Mouse (Mus musculus) liver, embryonic 11.5 days (tissue): ENCODE results near the gene Tmem212. TPM values are rescaled to one million over a fixed set of nuclear protein-coding genes. Genes with fewer than 3 reads are reported as not detected.
A peak's percentile ranks its signal among the peaks of the same experiment; 100 is the strongest.

Source experiments
- ATAC-seq: fragments of 200-750 bp; cut with Nextera tagmentation; replicated peaks from 2 replicates; pipeline ENCODE4 v1.8.0; 2017; ENCODE audit warnings: moderate number of reproducible peaks, mild to moderate bottlenecking, moderate TSS enrichment, moderate library complexity; ENCODE audit not compliant: low FRiP score
- DNase-seq: peaks from one replicate; pipeline ENCODE4 v3.0.0-alpha.2; 2017; ENCODE audit warnings: low spot score
- H3K27ac ChIP-seq: fragments of 300-500 bp; sonication (generic); 2 replicates; pipeline ENCODE4 v1.5.1; 2014; ENCODE audit warnings: mild to moderate bottlenecking, low read depth, low read length, control low read depth
- H3K27me3 ChIP-seq: fragments of 300-500 bp; sonication (generic); replicated peaks from 2 replicates; pipeline ENCODE4 v1.6.1; 2014; ENCODE audit warnings: low read length, mixed read lengths; ENCODE audit not compliant: control insufficient read depth, insufficient read depth
- H3K36me3 ChIP-seq: fragments of 300-500 bp; sonication (generic); 2 replicates; pipeline ENCODE4 v1.6.1; 2014; ENCODE audit warnings: mild to moderate bottlenecking, low read length, moderate library complexity, mixed read lengths; ENCODE audit not compliant: control insufficient read depth, insufficient read depth
- H3K4me1 ChIP-seq: fragments of 300-500 bp; sonication (generic); replicated peaks from 2 replicates; pipeline ENCODE4 v1.6.1; 2014; ENCODE audit warnings: low read length, mixed read lengths; ENCODE audit not compliant: control insufficient read depth, insufficient read depth
- H3K4me2 ChIP-seq: fragments of 300-500 bp; sonication (generic); 2 replicates; pipeline ENCODE4 v1.6.1; 2014; ENCODE audit warnings: mild to moderate bottlenecking, control low read depth, moderate library complexity
- H3K4me3 ChIP-seq: fragments of 300-500 bp; sonication (generic); 2 replicates; pipeline ENCODE4 v1.5.1; 2014; ENCODE audit warnings: low read depth, low read length, control low read depth
- H3K9ac ChIP-seq: fragments of 300-500 bp; sonication (generic); 2 replicates; pipeline ENCODE4 v1.6.1; 2014; ENCODE audit warnings: low read depth, low read length, control low read depth
- H3K9me3 ChIP-seq: fragments of 300-500 bp; sonication (generic); 2 replicates; pipeline ENCODE4 v1.6.1; 2016; ENCODE audit warnings: low read length, inconsistent platforms, mixed read lengths; ENCODE audit not compliant: control insufficient read depth
- WGBS: fragments of 180-500 bp; shearing (Covaris S2); extraction: QIAGEN DNeasy Blood & Tissue Kit; methylation state at CpG from one replicate; pipeline ENCODE4 v1.1.7; 2014; 5-methylcytosine and 5-hydroxymethylcytosine counted together
- polyA plus RNA-seq: library from polyadenylated mRNA; unstranded; fragments of >200 nt; fragmentation: Nextera tagmentation; extraction: Ambion mirVana; gene quantifications from 2 replicates; pipeline ENCODE4 v1.2.1, GENCODE M21; 2014

The Tmem212 gene
- polyA plus RNA-seq, 1 experiment from 2014 or later, result not detected

- no peaks in the 10 kb centered on the region for H3K9me3 ChIP-seq
- no peaks in the 10 kb centered on the region for H3K27me3 ChIP-seq
- ATAC-seq (no peak), DNase-seq (no peak)
- H3K9ac ChIP-seq, result no peak overlapping the region
- H3K4me2 ChIP-seq, result no peak overlapping the region
- no peaks in the 10 kb centered on the region for H3K36me3 ChIP-seq
- no peak overlapping the region for H3K27ac ChIP-seq
- WGBS, result 83% methylated on average over 7 of the region's 7 CpGs
- no peak overlapping the region for H3K4me3 ChIP-seq
- H3K4me1 ChIP-seq, result 0 out of 2 replicates have a peak, but pooled peaks cover 2% of the 10 kb centered on the region
Observed at GRCm38 (mm10) chr3:27906647-27907209, 10.6 kb upstream of the Tmem212 start.

GRCm38 (mm10) chr3:27904659-27905330, 8.6 kb upstream of the Tmem212 start:
- no peak overlapping the region for H3K9ac ChIP-seq
- peak; percentile 67 for ATAC-seq
- H3K9me3 ChIP-seq, result no peaks in the 10 kb centered on the region
- no peak overlapping the region for H3K4me3 ChIP-seq
- H3K4me2 ChIP-seq, result peak overlapping the region; percentile 9; the same call in 1 of the 2 replicates
- WGBS, result 37% methylated on average over 13 of the region's 13 CpGs
- H3K27ac ChIP-seq, result no peak overlapping the region
- H3K27me3 ChIP-seq, result no peaks in the 10 kb centered on the region
- no peak for DNase-seq
- H3K36me3 ChIP-seq, result no peaks in the 10 kb centered on the region
- H3K4me1 ChIP-seq, result peaks cover 2% of the 10 kb centered on the region; the same call in 1 of the 2 replicates

- Histone ChIP-seq H3K4me2 (no peak overlapping the region), H3K9me3 (no peaks in the 10 kb centered on the region), H3K27ac (no peak overlapping the region), H3K4me3 (no peak overlapping the region), H3K4me1 (peaks cover 13% of the 10 kb centered on the region), H3K27me3 (no peaks in the 10 kb centered on the region), H3K36me3 (no peaks in the 10 kb centered on the region), H3K9ac (no peak overlapping the region)
- 85% methylated on average over 6 of the region's 6 CpGs for WGBS
- ATAC-seq (no peak), DNase-seq (no peak)
Observed at GRCm38 (mm10) chr3:27901846-27902245, 5.7 kb upstream of the Tmem212 start.

- H3K4me2 ChIP-seq, result no peak overlapping the region
- H3K27me3 ChIP-seq, result no peaks in the 10 kb centered on the region
- H3K27ac ChIP-seq, result no peak overlapping the region
- H3K36me3 ChIP-seq, result no peaks in the 10 kb centered on the region
- DNase-seq, result no peak
- 54% methylated on average over 13 of the region's 13 CpGs for WGBS
- no peak overlapping the region for H3K4me3 ChIP-seq
- ATAC-seq, result no peak
- H3K9ac ChIP-seq, result no peak overlapping the region
- H3K4me1 ChIP-seq, result peaks cover 11% of the 10 kb centered on the region
- no peaks in the 10 kb centered on the region for H3K9me3 ChIP-seq
Observed at GRCm38 (mm10) chr3:27899012-27899726, 3.0 kb upstream of the Tmem212 start.

- ATAC-seq, result peak; percentile 41; the same call in 1 of the 2 replicates
- no peak overlapping the region for H3K4me2 ChIP-seq
- peaks cover 11% of the 10 kb centered on the region for H3K4me1 ChIP-seq
- no peak overlapping the region for H3K27ac ChIP-seq
- H3K9ac ChIP-seq, result no peak overlapping the region
- no peak for DNase-seq
- H3K4me3 ChIP-seq, result no peak overlapping the region
- no peaks in the 10 kb centered on the region for H3K36me3 ChIP-seq
- H3K9me3 ChIP-seq, result no peaks in the 10 kb centered on the region
- H3K27me3 ChIP-seq, result no peaks in the 10 kb centered on the region
- 38% methylated on average over 10 of the region's 10 CpGs for WGBS
Observed at GRCm38 (mm10) chr3:27898178-27898577, 2.0 kb upstream of the Tmem212 start.

- Histone ChIP-seq H3K36me3 (no peaks in the 10 kb centered on the region), H3K4me1 (no peaks in the 10 kb centered on the region), H3K9me3 (no peaks in the 10 kb centered on the region), H3K4me3 (no peak overlapping the region), H3K27me3 (no peaks in the 10 kb centered on the region), H3K4me2 (no peak overlapping the region), H3K27ac (no peak overlapping the region), H3K9ac (no peak overlapping the region)
- ATAC-seq (no peak), DNase-seq (no peak)
- 52% methylated on average over 7 of the region's 7 CpGs for WGBS
Observed at GRCm38 (mm10) chr3:27886578-27886977, 9.6 kb downstream of the Tmem212 start.

GRCm38 (mm10) chr3:27885585-27885984, 10.6 kb downstream of the Tmem212 start:
- 82% methylated on average over 6 of the region's 6 CpGs for WGBS
- no peak overlapping the region for H3K27ac ChIP-seq
- ATAC-seq, result no peak

GRCm38 (mm10) chr3:27881897-27882835, 14.0 kb downstream of the Tmem212 start:
- Histone ChIP-seq H3K9me3 (no peaks in the 10 kb centered on the region), H3K4me3 (no peak overlapping the region), H3K36me3 (no peaks in the 10 kb centered on the region), H3K9ac (no peak overlapping the region), H3K4me2 (no peak overlapping the region), H3K27me3 (no peaks in the 10 kb centered on the region), H3K4me1 (no peaks in the 10 kb centered on the region), H3K27ac (no peak overlapping the region)
- 56% methylated on average over 6 of the region's 6 CpGs for WGBS
- no peak for ATAC-seq
- DNase-seq, result no peak

More at GRCm38 (mm10) chr3:27885585-27885984, 10.6 kb downstream of the Tmem212 start:
- Histone ChIP-seq H3K4me3 (no peak overlapping the region), H3K4me2 (no peak overlapping the region), H3K4me1 (no peaks in the 10 kb centered on the region), H3K9ac (no peak overlapping the region), H3K36me3 (no peaks in the 10 kb centered on the region), H3K9me3 (no peaks in the 10 kb centered on the region), H3K27me3 (no peaks in the 10 kb centered on the region)
- no peak for DNase-seq
